Mouse (Mus musculus): ENCODE results near the gene Nmt1. TPM values are rescaled to one million over a fixed set of nuclear protein-coding genes. Genes with fewer than 3 reads are reported as not detected.

Nmt1 gene
- total RNA-seq, 4 experiments from 2014 or later: 102 to 113 (median 109) TPM

DNA sequence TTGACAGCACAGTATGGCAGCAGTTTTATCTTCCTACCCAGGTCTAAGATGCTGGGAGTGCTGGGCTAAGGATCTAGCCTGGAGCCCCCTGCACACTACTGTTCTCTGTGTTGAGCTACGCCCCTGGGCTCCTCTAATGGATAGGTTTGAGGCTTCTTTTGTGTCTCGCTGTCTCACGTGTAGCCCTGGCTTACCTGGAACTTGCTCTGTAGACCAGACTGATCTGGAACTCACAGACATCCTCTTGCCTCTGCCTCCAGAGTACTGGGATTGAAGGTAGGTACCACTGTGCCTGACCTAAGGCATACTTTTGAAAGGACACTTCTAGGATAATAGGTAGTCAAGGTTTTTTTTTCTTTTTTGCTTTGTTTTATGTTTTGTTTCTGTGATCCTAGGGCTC, 16.0 kb downstream of the Nmt1 start:
- DNase-seq: no peak

DNA sequence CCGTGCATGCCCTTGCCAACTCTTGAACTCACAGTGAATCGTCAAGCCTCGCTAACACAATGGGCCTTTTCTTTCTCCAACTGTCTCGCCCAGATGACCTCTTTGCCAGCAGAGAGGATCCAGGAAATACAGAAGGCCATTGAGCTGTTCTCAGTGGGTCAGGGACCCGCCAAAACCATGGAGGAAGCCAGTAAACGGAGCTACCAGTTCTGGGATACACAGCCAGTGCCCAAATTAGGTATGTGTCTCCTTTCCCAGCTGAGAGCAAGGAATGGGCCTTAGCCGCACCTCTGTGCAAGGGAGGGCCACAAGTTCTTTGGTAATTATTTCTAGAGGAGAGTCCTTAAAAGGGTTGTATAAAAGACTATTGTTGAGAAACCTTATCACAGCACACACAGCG, 18.3 kb downstream of the Nmt1 start:
- DNase-seq: no peak

DNA sequence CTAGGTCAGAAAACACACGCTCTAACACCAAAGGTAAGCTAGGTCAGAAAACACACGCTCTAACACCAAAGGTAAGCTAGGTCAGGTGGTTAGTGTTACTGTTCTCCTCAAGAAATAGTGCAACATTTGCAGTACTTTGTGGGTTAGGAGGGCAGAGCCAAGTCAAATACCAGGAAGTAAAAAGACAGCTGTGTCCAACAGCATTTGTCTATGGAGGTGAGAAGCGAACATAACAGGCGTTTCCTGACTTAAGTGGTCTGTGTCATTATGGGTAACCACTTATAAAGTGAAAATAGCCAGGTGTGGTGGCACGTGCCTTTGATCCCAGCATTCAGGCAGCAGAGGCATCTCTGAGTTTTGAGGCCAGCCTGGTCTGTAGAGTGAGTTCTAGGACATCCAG, 21.6 kb downstream of the Nmt1 start:
- DNase-seq: no peak

DNA sequence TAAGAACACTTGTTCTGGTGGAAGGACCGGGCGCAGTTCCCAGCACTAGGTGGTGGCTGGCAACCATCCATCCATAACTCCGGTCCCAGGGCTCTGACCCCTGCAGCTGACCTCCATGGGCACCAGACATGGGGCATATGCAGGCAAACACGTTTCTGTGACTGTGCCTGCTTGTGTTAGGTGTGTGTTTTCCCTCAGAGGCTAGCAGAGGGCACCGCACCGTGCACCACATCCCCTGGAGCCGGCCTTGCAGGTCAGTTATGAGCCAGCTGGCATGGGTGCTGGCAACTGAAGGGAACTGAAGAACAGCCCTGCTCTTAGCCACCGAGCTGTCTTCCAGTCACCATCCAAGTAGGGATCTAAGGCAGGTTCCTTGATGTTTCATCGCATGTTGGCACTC, 22.2 kb downstream of the Nmt1 start:
- DNase-seq: no peak

DNA sequence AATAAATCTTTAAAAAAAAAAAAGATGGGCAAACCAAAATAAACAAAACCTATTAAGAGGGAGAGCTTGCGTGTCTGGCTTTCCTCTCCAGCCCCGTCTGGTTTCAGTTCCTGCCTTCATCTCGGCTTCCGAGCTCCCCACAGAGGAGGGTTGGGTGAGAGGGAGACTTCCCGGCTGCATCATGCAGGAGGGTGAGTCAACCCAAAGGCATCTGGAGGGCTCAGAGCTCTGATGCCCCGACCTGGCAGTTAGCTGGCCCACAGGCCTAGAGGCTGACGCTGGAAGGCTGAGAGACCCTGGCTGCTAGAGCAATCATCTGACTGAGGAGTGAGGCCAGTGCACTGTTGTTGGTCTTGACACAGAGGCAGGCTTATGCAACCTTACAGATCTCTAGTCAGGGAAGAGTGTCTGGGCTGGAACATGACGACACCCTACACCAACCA, 23.3 kb downstream of the Nmt1 start:
- DNase-seq: peak; percentile 84

DNA sequence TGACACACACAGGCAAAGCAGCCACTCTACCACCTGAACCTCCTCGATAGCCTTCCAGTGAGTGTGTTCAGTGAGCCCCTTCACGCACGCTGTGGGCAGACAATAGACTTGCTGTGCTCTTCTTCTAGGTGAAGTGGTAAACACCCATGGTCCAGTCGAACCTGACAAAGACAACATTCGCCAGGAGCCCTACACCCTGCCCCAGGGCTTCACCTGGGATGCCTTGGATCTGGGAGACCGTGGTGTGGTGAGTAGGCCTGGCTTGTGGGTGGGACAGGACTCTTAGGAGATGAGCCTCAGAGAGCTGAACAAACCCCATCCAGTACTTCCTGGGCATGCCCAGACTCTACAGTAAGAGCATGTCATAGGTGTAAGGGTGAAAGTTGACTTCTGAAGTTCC, 24.1 kb downstream of the Nmt1 start:
- DNase-seq: no peak

DNA sequence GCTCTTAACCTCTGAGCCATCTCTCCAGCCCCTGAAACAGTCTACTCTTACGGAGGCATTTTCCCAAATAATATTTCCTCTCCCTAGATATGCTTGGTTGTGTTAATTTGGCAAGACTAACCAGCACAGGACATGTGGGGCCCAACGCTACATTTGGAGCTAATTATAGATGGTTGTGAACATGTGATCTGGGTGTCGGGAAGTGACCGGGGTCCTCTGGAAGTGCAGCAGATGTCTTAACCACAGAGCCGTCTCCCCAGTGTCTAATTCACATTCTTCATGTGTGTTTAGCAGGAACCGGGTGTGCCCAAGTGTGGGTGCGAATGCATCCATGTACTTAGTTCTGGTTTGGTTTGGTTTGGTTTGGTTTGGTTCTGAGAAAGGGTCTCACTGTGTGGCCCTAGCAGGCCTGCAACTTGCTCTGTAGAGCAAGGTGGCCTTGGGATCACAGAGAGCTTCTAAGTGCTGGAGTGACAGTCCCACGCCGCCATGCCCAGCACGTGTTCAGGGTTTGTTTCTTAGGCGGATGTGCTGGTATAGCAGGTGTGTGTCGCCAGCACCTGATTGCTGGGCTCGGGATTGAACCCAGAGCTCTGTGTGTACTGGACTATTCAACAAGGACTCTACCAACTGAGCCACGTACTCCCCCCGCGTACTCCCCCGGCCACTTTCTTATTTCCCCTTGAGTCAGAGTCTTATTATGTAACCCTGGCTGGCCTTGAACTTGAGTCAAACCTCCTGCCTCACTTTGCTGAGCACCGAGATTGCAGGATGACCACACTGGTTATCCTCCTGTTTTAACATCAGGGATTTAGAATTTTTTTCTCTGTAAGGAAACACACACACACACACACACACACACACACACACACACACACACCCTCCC, 25.4 kb downstream of the Nmt1 start:
- no peak for DNase-seq

DNA sequence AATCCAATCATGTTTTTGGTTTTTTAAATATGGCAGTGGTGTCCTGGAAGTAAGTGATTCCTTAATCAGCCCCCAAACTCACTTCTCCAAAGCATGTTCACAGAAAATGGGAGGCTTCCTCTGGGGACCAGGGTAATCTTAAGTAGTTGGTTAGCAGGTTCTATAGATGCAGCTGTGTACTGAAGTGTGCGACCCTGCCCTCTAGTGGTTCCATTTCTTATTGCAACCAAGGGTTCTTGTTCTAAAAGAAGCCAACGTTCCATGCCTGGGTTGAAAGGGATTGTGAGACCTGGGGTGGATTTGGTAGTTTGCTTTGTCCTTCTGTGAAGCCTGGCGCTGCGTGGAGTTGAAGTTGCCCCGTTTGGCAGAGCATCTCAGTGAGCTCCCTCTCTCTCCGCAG, 26.8 kb downstream of the Nmt1 start:
- DNase-seq: no peak

DNA sequence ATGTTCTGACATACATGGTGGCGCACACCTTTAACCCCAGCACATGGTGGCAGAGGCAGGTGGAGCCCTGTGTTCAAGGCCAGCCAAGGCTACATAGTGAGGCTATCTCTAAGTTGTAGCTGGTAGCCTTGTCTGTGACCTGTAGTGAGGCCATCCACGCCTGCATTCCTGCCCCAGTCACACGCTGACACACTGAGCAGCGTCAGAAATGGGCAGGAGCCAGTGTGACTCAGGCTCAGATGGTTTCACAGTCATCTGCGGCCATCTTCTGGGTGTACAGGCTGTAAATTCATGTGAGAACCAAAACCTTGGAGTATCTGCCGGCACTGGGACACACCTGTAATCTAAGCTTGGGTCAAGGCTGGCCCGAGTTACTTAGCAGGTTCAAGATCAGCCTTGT, 28.6 kb downstream of the Nmt1 start:
- no peak for DNase-seq

DNA sequence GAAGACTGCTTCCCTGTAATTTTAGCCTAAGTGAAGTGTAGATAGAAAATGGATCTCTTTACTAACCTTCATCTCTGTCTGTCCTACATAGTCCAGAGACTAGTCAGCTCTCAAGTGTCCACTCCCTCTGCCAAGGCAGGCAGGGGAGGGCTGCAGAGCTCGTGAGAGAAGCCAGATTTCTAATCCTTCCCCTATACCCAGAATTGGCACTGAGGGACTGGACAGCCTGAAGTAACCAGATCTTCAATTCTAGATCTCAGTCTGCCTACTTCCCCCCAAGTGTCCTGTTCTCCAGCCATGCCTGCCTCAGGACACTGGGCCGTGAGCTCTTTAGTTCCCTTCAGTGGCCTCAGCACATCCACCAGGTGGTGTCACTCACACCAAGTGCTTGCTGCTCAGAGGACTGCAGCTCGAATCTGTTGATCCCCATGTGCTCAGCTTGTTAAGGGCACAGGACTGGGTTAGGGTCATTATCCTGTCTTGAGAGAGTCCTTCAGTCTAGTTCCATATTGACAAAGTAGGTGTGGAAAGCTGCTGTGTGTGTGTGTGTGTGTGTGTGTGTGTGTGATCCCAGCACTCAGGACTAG, 30.6 kb downstream of the Nmt1 start:
- DNase-seq: no peak

DNA sequence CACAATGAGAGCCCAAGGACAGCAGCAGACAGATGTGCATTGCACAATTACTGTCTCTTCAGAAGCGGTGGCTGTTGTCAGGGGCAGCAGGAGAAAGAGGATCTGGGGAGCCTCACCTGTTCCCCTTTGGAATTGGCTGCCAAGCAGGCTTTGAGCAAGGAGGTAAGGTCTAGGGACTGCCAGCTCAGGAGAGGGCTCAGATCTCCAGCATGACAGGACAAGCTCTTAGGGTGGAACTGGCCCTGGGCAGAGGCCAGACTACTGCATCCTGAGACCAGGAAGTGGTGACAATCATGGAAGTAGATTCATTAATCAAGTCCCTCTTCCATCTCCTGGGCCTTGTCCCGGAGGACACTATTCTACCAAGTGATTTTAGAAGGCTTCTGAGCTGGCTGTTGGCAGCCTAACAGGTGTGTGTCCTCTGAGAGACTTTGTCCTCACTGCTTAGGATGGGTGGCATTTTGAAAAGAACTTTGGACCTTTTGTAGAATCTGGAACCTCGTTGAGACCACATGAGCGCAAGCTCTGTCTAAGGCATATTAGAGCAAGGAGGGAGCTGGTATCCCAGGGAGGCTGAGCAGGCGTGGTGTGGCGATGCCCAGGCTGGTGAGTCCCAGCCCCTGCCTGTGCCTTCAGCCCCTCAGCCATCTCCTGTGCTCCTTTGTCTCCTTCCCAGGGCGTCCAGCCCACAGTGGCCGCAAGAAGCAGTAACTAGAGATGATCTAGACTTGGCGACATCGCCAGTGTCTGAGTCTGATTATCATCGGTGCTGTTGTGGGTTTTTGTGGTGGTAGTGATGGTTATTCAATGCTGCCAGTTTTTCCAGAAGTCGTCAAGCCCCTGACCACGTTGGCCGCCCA, 38.4 kb downstream of the Nmt1 start:
- DNase-seq: no peak

DNA sequence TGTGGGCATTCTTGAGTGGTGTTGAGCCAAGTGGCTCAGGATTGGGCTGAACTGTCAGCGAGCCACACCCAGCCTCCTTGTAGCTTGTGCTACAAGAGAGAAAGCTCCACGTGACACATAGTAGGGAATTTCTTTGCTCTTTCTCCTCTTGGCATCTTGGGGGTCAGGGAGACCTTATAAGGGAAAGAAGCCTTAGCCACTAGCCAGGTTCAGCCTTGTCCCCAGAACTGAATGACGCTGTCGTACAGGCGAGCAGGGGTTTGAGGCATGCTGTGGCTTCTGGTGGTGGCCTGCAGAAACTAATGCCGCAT, 39.0 kb downstream of the Nmt1 start:
- DNase-seq: no peak

DNA sequence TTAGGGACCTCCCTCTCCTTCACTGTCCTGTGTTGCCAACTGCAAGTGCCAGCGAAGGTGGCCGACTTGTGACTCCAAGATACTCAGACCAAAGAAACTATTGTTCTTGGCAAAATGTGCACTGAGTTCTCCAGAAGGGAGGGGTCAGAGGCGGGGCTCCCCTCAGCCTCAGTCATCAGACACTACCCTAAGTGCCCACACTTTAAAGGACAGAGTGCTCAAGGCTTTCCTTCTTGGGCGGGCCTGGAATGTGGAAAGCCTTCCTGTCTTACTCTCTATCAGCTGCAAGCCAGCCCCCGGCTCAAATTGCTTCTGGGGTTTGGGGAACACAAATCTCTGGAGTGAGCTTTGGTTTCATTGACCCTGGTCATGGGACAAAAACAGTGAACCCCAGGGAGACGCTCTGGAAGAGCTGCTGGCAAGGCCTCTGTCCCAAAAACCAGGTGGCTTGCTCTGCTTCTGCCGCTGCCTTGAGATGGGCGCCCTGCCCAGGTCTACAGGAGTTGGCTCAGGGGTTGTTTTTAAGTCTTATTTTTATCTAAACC, 39.5 kb downstream of the Nmt1 start:
- DNase-seq: no peak

DNA sequence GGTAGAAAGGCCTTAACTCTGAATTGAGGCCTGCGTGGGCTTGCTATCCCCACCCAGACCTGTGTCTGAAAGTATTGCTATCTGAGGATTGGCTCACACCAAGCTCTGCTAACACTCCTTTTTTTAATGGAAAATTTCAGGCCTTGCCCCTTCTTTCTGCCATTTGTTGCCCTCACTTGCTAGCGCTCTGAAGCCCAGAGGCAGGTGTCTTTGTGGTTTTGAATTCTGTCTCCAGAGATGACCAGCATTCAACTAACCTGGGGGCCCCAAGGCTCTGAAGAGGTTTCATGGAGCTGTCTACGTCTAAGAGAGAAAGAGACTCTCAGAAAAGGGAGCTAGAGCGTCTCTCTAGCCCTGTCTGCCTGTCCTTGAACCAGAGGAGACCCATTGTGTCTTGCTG, 40.3 kb downstream of the Nmt1 start:
- DNase-seq: no peak

DNA sequence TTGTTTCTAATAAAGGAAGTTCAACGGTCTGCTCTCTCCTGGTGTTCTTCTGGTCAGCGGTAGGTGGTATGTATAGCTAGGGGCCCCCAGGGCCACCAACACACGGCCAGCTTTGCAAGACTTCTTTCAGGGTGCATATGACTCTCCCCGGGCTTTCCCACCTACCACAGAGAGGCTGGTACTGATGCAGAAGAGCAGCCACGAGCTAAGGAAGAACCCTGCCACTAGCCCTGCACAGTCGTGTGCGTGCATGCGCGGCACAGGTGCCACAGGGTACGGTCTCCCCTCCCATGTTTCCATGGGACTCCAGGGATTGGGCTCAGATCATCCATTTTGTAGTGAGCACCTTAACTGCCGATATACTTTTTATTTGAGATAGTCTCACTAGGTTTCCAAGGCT, 40.9 kb downstream of the Nmt1 start:
- no peak for DNase-seq

DNA sequence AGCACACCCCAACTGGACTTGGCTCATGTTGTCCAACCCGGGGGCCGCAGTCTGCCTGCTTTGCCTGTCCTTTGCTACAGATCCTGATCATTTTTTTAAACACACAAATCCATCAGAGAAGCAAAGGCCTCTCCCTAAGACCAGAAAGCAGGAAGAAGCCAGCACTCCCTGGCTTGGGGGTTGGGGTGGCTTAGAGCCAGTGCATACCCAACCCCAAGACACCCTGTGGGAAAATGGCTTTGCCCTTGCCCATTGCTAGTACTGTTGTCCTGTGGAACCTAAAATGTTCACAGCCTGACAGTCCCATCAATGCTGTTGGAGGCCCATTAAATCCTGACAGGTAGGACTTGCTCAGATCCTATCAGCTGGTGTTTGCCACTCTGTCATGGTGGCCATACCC, 41.7 kb downstream of the Nmt1 start:
- no peak for DNase-seq

DNA sequence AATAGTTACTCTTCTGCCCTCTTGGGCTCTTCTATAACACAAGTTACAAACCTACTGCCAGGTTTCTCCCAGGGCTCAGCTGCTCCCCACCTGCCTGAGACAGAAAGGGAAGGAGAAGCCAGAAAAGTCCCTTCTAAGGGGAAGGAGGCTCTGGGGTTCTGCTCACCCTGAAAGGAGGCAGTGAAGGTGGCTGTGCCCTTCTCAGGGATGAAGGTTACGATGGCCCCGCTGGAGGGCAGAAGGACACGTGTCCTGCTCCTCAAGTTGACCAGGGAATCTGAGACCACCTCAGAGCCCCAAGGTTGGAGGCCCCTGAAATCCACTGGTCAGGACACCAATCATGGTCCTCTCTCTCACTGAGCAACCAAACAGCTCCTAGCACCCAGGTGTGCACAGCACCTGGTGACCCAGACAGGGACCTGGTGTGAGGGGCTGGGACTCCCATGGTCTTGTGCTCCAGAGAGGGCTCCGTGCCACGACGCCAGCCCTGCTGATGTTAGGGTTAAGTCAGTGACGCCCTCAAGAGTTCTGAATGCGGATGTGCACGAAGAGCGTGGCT, 42.4 kb downstream of the Nmt1 start:
- DNase-seq: no peak

DNA sequence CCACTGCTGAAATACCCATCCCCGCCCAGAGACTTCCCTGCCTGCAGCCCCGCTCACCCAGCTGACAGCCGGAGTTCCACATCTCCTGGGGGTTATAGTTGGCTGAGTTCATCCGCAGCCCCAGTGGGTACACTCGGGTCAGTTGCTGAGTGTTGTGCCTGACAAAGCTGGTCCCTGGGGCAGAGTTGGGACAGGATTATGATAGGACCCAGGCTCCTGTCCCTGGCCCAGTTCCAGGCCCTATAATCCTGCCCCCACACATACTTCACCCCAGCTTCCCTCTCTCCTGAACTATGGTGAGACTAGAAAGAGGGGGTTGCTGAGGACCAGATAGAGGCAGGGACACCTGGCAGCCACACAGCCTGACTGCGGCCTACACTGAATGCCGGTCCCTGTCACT, 45.7 kb downstream of the Nmt1 start:
- no peak for DNase-seq

DNA sequence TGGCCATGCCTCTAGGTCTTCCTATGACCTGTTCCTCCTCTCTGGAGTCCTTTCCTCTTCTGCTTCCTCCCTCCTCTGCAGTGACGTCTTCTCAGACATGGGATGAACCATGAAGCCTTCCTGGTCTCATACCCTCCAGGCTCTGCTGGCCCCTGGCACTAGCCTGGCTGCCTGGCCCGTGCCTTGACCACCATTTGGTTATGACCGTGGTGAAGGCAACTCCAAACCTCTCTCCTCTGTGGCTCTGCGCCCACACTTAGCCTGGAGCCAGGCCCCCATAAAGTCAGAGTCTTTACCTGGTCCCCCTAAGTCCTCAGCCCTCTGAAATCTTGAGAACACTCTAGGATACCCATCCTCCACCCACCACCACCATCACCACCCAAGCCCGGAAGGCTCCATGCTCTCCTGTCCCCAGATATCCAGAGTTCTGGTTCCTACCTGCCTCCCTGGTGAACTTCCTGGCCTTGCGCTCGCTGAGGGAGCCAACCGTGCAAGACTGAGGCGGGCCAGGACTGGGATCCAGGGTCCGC, 46.2 kb downstream of the Nmt1 start:
- DNase-seq: no peak

DNA sequence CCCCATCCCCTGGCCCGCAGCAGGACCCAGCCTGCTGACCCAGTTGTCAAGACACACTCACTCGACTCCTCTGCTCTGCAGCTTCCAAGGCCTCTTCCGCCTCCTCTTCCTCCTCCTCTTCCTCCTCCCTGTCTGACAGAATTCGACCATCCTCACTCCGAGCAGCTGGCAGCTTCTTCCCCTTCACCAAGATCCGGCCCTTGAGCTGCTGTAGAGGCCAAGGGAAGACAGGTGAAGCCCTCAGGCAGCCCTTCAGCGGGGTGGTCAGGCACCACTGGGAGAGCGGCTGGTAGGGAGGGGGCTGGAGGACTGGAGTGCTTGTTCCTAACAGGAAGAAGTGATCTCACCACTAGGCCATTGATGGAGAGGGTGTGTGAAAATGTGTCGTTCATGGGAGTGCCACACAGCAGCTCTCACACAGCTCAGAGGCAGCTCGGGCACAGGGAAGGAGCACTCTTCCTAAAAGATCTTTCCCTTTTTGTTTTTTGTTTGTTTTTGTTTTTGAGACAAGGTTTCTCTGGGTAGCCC, 46.9 kb downstream of the Nmt1 start:
- DNase-seq: no peak

DNA sequence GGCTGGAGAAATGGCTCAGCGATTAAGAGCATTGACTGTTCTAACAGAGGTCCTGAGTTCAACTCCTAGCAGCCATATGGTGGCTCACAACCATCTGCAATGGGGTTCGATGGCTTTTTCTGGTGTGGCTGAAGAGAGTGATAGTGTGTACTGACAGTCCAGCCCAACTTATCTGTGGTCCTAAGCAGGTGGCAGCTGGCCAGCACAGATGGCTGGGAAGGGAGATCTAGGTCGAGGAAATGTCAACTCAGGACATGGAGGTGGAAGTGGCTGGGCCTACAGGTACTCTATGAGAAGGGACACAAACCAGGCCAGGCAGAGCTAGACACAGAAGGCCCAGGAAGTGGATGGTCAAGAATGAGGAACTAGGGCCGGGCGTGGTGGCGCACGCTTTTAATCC, 48.0 kb downstream of the Nmt1 start:
- DNase-seq: no peak

DNA sequence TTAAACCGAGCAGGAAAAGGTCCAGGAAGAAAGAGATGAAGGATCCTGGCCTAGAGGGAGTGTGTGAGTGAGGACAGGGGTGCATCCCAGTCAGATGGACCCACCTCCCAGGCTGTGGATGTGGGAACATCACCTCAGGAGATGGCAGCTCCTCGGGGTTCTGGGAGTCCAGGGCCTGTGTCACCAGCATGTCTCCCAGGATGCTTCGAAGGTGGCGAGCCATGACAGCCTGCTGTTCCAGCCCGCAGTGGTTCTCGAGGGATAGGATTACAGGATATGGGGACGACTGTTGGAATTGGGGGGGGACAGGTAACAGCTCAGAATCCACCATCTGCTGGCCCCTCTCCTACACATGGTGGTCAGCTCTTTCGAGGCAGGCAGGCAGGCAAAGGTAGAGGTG, 48.6 kb downstream of the Nmt1 start:
- no peak for DNase-seq
